Mouse (Mus musculus): Measurements from ENCODE around the gene Pank4.

Gene Pank4

GRCm38 (mm10) chr4:154974163-154974611 lies 10.3 kb downstream of the Pank4 start:
- DNase-seq = no peak

- peak; percentile 57 for DNase-seq
These were observed 16.2 kb downstream of the Pank4 start for GRCm38 (mm10) chr4:154980110-154980509.

- no peak for DNase-seq
These were observed 17.2 kb downstream of the Pank4 start for GRCm38 (mm10) chr4:154981076-154981475.

GRCm38 (mm10) chr4:154981530-154981929 lies 17.6 kb downstream of the Pank4 start:
- DNase-seq = peak; percentile 73

DNA sequence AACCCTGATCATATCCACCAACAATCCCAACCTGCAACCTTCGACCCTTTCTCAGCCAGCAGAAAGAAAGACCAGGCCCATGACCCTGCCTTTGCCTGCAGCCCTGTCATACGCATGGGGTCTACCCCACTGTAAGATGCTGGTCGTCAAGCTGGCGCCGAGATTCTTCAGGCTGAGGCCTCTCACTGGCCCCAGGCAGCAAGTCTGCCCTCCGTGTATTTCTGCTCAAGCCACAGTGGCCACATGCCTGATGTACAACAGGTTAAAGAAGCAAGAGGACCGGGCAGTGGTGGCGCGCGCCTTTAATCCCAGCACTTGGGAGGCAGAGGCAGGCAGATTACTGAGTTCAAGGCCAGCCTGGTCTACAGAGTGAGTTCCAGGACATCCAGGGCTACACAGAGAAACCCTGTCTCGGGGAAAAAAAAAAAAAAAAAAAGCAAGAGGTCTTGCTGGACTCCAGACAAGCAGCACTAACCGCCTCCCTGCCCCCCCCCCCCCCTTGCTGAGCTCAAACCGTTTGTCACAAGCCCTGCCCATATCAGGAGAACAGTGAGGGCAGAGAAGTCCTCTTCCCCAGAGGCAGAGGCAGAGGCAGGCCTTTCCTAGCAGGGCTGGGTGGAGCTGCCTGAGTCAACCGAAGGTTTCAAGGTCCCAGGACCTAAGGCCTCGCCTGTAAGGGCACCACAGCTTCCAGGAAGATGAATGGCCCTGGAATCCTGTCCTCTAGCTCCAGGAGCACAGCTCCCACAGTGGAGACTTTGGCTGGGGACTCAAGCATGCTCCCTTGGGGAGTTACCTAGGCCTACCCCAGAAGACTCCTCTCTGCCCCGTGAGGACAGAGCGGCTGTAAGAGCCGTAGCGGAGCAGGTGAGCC lies 18.6 kb downstream of the Pank4 start:
- DNase-seq = no peak

- peak; percentile 40 for DNase-seq
These were observed 19.8 kb downstream of the Pank4 start for GRCm38 (mm10) chr4:154983767-154984166.

DNA sequence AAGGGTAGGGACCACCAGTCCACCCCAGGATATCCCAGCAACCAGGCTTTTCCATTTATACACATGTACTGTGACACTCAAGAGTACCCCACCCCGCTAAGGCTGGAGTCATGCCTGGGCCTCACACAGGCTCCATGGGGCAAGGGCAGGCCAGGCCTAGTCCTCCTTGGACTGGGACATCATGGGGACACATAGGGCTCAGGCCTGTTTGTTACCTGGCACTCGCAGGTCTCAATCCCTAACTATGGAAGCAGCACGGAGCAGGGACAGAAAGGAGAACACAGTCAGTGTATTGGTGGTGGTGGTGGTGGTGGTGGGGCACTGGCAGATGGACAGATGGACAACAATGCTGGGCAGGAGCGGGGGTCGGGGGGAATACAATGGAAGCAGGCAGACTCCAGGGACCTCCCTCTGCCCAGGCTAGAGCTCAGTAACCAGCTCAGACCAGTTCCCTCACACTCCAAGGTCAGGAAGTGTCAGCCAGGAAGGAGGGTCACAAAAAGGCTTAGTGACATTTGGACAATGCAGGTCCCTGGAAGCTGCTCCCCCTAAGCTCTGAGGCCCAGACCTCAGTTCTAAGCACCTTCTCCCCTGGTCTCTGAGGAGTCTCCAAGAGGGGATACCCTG lies 21.3 kb downstream of the Pank4 start:
- DNase-seq = no peak

DNA sequence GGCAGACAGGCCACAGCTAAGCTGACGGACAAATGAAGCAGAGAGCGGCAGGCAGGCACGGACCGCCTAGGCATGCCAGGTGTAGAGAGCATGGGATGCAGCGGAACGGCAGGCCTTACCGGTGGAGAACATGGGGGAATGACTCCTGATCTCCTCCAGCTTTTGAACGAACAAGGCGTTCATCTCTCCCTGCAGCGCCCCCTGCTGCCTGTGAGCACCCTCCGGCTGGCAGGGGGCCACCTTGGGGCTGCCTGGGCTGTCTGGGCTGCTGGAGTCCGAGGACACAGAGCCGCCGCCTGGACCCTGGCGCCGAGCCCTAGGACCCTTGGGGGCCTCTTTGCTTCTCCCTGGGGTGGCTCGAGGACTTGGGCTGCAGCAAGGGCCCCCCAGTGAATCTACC lies 22.2 kb downstream of the Pank4 start:
- DNase-seq = peak; percentile 93

DNA sequence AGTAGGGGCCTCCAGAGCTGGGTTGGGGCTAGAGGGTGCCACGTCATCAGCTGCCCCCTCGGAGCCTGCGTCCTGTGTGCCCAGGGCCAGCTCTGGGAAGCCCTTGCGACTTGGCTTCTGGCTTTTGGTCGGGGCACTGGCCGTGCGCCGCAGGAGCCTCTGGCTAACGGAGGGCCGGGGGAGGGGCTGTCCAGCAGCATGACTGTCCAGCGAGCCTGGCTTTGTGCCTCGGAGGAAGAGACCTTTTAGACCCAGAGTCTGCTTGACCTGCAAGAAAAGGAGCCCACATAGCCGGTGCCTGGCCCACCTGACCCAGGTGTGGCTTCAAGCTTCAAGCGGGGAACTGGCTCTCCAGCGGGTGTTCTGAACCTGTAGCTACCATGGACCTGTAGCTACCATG lies 22.8 kb downstream of the Pank4 start:
- no peak for DNase-seq

- DNase-seq = no peak
These were observed 31.0 kb downstream of the Pank4 start for GRCm38 (mm10) chr4:154994876-154995275.

- DNase-seq = no peak
These were observed 32.7 kb downstream of the Pank4 start for GRCm38 (mm10) chr4:154996572-154997154.

DNA sequence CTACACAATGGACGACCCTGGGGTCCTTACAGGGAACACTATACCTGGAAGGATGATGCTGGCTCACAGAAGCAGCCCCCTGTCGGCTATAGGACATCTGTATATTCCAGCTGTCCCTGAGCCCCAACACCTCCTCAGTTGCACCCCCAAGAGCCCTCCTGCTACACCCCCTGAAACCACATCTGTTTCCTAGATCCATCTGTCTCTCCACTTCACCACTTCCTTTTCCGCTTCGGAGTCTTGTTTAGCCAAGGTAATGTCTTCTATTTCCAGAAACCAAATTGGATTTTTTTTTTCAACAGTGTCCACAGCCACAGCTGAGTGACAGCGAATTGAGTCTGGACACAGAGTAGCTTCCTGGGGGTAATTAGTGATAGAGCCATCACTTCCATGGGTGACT lies 35.5 kb downstream of the Pank4 start:
- no peak for DNase-seq

- DNase-seq = no peak
These were observed 41.4 kb downstream of the Pank4 start for GRCm38 (mm10) chr4:155005278-155005677.

DNA sequence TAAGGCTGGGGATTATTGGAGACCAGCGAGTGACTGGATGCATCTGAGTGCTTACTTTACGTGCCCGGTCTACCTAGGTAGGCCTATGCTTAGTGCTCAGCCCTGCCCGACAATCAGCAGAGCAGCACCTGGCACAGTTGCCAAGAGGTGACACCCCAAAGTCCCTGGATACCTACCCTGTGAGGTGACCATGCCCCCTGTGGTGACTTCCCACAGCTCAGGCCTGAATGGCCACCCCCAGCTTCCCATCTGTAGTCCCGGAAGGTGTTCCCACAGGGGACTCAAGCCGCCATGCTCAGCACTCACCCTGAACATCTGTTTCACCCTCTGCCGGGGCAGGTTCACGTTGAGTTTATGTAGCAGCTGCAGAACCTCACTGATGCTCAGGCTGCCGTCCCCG lies 42.4 kb downstream of the Pank4 start:
- no peak for DNase-seq

DNA sequence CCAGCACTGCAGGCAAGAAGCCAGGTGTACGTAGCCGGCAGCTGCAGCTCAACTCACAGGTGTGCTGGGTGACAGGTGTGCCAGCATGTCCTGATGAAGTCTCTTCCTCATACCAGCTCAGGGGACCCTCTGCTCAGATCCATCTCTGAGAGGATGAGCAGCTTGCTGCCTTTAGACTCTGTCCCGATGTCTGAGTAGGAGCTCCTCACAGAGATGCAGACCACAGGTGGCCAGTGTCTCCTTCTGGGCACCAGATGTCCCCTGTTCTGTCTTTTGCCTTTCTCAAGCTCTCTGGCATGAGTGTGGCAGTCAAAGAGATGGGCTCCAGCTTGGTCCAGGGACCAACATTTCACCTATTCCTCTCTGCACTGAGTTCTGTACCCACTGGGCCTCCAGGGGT lies 43.7 kb downstream of the Pank4 start:
- no peak for DNase-seq

GRCm38 (mm10) chr4:155008075-155008474 lies 44.2 kb downstream of the Pank4 start:
- DNase-seq = no peak

DNA sequence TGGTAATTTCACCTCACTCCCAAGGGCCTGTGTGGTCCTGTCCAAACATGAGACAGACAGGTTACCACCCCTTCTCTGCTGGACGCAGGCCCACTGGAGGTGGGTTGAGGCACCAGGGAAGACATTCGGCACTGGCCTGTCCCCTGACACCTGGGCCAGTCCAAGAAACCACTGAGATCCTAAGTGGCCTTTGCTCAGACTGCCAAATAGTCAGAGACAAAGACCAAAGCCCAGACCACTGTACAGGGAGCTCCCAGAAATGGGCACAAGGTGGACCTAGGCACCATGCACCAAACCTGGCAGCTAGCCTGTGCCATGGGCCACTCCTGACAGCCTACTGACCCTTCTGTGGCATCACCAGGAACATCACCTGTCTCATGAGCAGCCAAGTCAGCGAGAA lies 45.3 kb downstream of the Pank4 start:
- DNase-seq = no peak

GRCm38 (mm10) chr4:155010870-155011269 lies 46.9 kb downstream of the Pank4 start:
- no peak for DNase-seq

DNA sequence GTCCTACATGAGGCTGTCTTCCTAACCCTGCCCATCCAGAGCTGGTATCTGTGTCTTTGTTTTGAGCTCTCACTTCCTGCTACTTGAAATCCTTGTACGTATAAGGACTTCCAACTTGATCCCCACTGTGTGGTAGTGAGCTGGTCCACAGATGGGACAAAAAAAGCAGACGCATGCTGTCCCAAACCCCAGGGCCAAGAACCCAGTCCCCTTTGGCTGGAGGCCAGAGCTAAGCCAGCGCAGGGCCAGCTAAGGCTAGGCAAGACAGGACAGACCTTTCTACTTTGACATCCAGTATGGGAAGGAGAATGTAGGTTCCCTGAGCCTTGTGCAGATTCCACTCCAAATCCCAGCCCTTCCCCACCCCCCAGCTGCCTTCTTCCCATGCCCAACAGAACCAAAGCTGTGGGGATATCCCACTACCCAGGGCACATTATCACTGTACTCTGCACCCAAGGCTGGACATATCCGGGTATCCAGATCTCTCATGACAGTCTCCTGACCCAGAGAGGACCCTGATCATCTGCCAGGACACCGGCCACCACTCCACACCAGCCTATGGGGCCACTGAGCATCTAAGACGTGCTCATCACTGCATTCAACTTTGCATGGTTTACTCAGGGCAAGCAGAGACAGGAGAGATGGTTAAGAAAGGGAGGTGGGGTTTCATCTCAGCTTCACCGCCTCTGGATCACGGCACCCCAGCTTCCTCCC lies 47.5 kb downstream of the Pank4 start:
- no peak for DNase-seq

- no peak for DNase-seq
These were observed 48.2 kb downstream of the Pank4 start for GRCm38 (mm10) chr4:155012115-155012514.

DNA sequence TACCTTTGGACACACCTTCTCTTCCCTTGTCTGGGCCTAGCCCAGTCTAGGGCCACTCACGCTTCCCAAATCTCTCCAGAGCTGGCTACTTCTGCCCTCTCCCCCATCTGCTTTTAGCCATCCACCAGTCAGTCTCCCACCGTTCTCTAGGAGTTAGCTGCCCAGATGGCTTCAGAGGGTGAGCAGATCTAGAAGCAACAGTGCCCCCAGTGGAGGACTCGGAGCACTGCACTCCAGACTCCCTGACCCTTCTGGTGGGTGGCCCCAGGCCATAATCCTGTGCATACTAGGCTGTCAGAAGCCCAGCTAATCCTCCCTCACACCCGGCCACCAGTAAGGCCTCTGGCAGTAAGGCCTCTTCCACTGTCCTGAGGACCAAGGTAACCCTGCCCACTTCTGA lies 48.9 kb downstream of the Pank4 start:
- peak; percentile 77 for DNase-seq

DNA sequence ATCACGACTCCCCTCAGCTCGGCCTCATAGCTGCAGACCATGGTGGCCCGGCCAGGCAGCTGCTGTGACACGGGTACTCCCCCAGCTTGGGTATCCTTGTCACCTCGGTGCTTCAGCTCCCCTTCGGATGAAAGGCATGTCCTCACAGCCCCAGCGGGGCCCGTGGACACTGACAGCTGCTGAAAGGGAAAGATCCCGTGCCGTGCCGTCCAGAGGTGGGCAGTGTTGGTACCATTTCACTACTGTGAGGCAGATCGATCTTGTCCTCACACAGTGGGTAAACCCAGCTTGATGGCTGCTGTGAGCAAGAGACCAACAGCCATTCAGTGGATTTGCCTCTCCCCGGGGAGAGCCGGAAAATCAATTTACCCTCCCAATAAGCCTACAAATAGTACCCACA lies 50.3 kb downstream of the Pank4 start:
- no peak for DNase-seq

DNA sequence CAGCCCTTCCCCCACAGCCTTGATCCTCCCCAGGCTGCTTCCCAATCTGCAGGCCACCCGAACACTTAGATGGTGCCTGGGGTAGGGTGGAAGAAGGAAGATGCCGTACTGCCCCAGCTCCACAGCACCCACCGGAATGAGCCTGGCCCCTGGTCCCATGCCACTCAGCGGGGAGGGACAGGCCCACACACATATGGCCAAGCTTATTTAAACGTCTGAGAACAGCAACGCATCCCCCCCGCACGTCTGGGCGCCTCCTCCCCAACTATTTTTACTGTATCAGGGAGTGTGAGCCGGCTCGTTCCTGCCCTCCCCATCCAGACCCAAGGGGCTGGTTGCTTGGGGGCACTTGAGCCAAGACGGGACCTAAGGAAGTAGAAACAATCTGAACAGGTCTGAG lies 50.9 kb downstream of the Pank4 start:
- no peak for DNase-seq
